13 mouse cellular contexts compared by ENCODE assay signal in the genomic region with DNA sequence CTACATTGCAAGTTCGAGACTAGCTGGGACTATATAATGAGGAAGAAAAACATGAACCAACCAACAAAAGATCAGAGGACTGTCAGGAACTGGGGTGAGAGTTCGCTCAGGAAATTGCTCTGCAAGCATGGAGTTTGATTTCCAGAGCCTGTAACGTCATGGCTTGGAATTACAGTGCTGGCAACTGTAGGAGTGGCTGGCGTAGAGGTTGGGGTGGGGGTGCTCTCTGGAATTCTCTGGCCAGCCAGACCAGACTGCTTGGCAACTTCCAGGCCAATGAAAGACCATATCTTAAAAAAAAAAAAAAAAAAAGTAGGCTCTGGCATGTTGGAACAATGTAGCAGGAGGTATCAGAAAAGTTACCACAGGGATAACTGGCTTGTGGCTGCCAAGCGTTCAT. TPM values are rescaled to one million over a fixed set of nuclear protein-coding genes. Genes with fewer than 3 reads are reported as not detected.
"Had no signal": no experiment of that assay in that cellular context is flagged by ENCODE, and none has a peak within 500 bp of the region (broad histone marks: within the 10 kb centered on the region; RNA-seq: fewer than 3 reads in every experiment).

No protein-coding gene starts in this region.

- DNase-seq: kidney, adult 8-10 months; kidney, postnatal 14 days; kidney, postnatal 4 days; left cerebral cortex, postnatal 4 days; liver, postnatal 0 days; lung, embryonic 14.5 days; retina, postnatal 1 day; right cerebral cortex, postnatal 25 days; thymus, adult 18-20 months; thymus, postnatal 36 days had no signal

RNA-seq across cellular contexts. Expression of a gene that starts 31.0 kb away (rescaled TPM):
- total RNA-seq: left cerebral cortex, adult 8-10 months; left cerebral cortex, postnatal 14 days; left cerebral cortex, postnatal 4 days; megakaryocyte, adult 5-6 weeks had no signal

RNA-seq across cellular contexts. Expression of a gene that starts 52.9 kb away (rescaled TPM):
- total RNA-seq: megakaryocyte, adult 5-6 weeks had no signal
